Mouse (Mus musculus): ENCODE results near the gene Trim31.

GRCm38 (mm10) chr17:36869955-36870810 is 27.7 kb upstream of the Trim31 start:
- no peak for TF ChIP-seq POLR2A (IDR thresholded peaks at IDR 0.05; ENCODE audit: insufficient read length, low read depth)
- no peak for TF ChIP-seq MYOG (IDR thresholded peaks at IDR 0.05; ENCODE audit: control insufficient read depth in 1 of 3, insufficient read depth in 1 of 3, insufficient read length in 2 of 3, low read depth in 2 of 3)
- no peak for TF ChIP-seq MAX (IDR thresholded peaks at IDR 0.05; ENCODE audit: low read depth)
- TF ChIP-seq POLR2AphosphoS2 (IDR thresholded peaks at IDR 0.05; ENCODE audit: insufficient read length, low read depth): no peak
- no peak for TF ChIP-seq USF1 (IDR thresholded peaks at IDR 0.05; ENCODE audit: low read depth)
- TF ChIP-seq MYOD1 (IDR thresholded peaks at IDR 0.05; ENCODE audit: control insufficient read depth in 1 of 3, insufficient read length in 2 of 3, low read depth in 2 of 3): no peak
- TF ChIP-seq TCF12 (IDR thresholded peaks at IDR 0.05; ENCODE audit: insufficient read depth, poor library complexity, severe bottlenecking): no peak
- no peak for TF ChIP-seq SRF (IDR thresholded peaks at IDR 0.05; ENCODE audit: control insufficient read depth, insufficient read length, low read depth)
- TF ChIP-seq TCF3 (IDR thresholded peaks at IDR 0.05; ENCODE audit: insufficient read length, low read depth): no peak
- TF ChIP-seq REST (IDR thresholded peaks at IDR 0.05; ENCODE audit: insufficient read depth, insufficient read length): no peak
- TF ChIP-seq E2F4 (IDR thresholded peaks at IDR 0.05; ENCODE audit: insufficient read depth): no peak
- no peak for TF ChIP-seq CEBPB (IDR thresholded peaks at IDR 0.05; ENCODE audit: insufficient read depth, poor library complexity, severe bottlenecking)

All from myocyte (in vitro differentiated cells).